Mouse (Mus musculus) kidney, embryonic 15.5 days (tissue): ENCODE results near the gene Olfr397. TPM values are rescaled to one million over a fixed set of nuclear protein-coding genes. Genes with fewer than 3 reads are reported as not detected.

Experiments
- ATAC-seq: fragments of 200-750 bp; cut with Nextera tagmentation; replicated peaks from 2 replicates; pipeline ENCODE4 v1.8.0; 2017; ENCODE audit warnings: moderate TSS enrichment; ENCODE audit not compliant: low FRiP score
- H3K27ac ChIP-seq: fragments of 300-500 bp; sonication (generic); 2 replicates; pipeline ENCODE4 v1.5.1; 2015; ENCODE audit warnings: mild to moderate bottlenecking, inconsistent platforms
- H3K27me3 ChIP-seq: fragments of 300-500 bp; sonication (generic); 2 replicates; pipeline ENCODE4 v1.6.1; 2015; ENCODE audit warnings: inconsistent platforms
- H3K36me3 ChIP-seq: fragments of 300-500 bp; sonication (generic); 2 replicates; pipeline ENCODE4 v1.6.1; 2015; ENCODE audit warnings: inconsistent platforms
- H3K4me1 ChIP-seq: fragments of 300-500 bp; sonication (generic); 2 replicates; pipeline ENCODE4 v1.6.1; 2015; ENCODE audit warnings: inconsistent platforms
- H3K4me2 ChIP-seq: fragments of 300-500 bp; sonication (generic); 2 replicates; pipeline ENCODE4 v1.6.1; 2015; ENCODE audit warnings: moderate library complexity, mild to moderate bottlenecking, inconsistent platforms
- H3K4me3 ChIP-seq: fragments of 300-500 bp; sonication (generic); replicated peaks from 2 replicates; pipeline ENCODE4 v1.5.1; 2015; ENCODE audit warnings: mild to moderate bottlenecking, inconsistent platforms
- H3K9ac ChIP-seq: fragments of 300-500 bp; sonication (generic); 2 replicates; pipeline ENCODE4 v1.6.1; 2015; ENCODE audit warnings: mild to moderate bottlenecking, inconsistent platforms
- H3K9me3 ChIP-seq: fragments of 300-500 bp; sonication (generic); replicated peaks from 2 replicates; pipeline ENCODE4 v1.6.1; 2016; ENCODE audit warnings: inconsistent platforms
- WGBS: fragments of 180-500 bp; shearing (Covaris S2); methylation state at CpG from one replicate; pipeline ENCODE4 v1.1.7; 2015; ENCODE audit warnings: mixed read lengths; 5-methylcytosine and 5-hydroxymethylcytosine counted together
- polyA plus RNA-seq: library from polyadenylated mRNA; unstranded; fragments of >200 nt; fragmentation: Nextera tagmentation; extraction: Ambion mirVana; gene quantifications from 2 replicates; pipeline ENCODE4 v1.2.1, GENCODE M21; 2015

The Olfr397 gene
- not detected in 2 replicates for polyA plus RNA-seq

GRCm38 (mm10) chr11:73960517-73960916, at the start of gene Olfr397:
Gene Olfr397, plus strand, starts transcription at chr11:73960817.
- Histone ChIP-seq H3K9me3 (no peaks in the 10 kb centered on the region), H3K9ac (no peak within 1 kb of the TSS), H3K36me3 (no peaks in the 10 kb centered on the region), H3K27me3 (no peaks in the 10 kb centered on the region), H3K4me3 (no peak within 1 kb of the TSS), H3K27ac (no peak within 1 kb of the TSS), H3K4me1 (no peaks in the 10 kb centered on the region), H3K4me2 (no peak within 1 kb of the TSS)
- ATAC-seq, result no peak
- WGBS, result 75% methylated on average over 1 of the region's 1 CpGs

DNA sequence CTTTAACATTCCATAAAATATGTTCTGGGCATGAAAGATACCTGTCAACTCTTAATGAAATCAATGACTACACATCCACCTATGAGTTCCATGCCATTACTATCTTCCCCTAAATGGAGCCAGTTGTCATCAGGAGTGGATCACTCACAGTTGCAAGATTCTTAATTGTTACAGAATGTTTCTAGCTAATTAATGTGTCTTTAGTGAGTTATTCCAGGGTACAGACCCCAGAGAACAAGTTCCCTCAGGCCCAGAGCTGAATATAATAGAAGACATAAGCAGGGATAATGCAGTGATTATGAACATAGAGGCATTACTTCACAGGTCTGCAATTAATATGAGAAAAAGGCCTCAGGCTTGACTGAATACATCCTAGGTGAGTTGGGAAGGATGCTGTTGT, 24.2 kb upstream of the Olfr397 start, which contains the start of gene Olfr23:
Olfr23 (plus strand) TSS at position 301 of the 400 bp plus-strand sequence.
- no peak for ATAC-seq
- Histone ChIP-seq H3K36me3 (no peaks in the 10 kb centered on the region), H3K4me2 (no peak within 1 kb of the TSS), H3K27ac (no peak within 1 kb of the TSS), H3K4me1 (no peaks in the 10 kb centered on the region), H3K27me3 (no peaks in the 10 kb centered on the region), H3K4me3 (no peak within 1 kb of the TSS), H3K9ac (no peak within 1 kb of the TSS), H3K9me3 (no peaks in the 10 kb centered on the region)

DNA sequence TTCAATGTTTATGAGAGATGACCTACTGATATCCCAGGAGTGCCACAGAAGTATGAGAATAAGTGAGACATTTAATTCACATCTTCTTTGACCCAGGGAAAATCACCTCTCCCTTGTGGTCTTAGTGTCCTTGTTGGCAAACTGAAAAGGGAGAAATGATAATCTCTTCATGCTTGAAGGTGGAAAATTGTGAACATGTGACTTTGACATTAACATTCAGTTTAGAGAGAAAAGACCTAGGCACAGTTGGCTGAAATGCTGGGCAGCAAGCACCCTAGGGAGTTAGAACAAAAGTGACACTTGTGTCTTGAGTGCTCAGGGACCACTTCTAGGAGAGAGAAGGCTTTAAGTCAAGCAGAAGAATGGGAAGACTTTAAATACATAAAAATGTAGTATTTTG, 29.7 kb downstream of the Olfr397 start, which contains the start of gene Olfr398:
Olfr398 (minus strand) TSS at position 101 of the 400 bp plus-strand sequence.
- no peaks in the 10 kb centered on the region for H3K27me3 ChIP-seq
- no peak for ATAC-seq
- no peak within 1 kb of the TSS for H3K27ac ChIP-seq
- no peak within 1 kb of the TSS for H3K4me3 ChIP-seq
- H3K9ac ChIP-seq, result no peak within 1 kb of the TSS
- H3K9me3 ChIP-seq, result peaks cover 3% of the 10 kb centered on the region; the same call in 1 of the 2 replicates
- no peak within 1 kb of the TSS for H3K4me2 ChIP-seq
- H3K36me3 ChIP-seq, result no peaks in the 10 kb centered on the region
- H3K4me1 ChIP-seq, result no peaks in the 10 kb centered on the region

DNA sequence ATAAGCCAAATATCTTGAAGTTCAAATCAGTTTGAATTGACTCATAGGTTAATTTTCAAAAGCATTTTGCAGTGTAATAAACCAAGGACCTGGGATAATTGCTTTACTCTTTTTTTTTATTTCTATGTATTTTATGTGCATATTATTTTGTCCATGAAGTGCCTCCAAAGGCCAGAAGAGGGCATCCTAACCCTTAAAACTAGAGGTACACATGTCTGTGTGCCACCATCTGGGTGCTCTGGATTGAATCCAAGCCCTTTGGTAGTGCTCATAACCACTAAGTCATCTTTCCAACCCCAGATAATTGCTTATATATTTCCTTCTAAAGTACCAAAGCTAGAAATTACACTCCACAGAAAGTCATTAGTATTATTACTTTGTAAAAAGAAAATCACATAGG, 32.5 kb downstream of the Olfr397 start:
- Histone ChIP-seq H3K27me3 (no peaks in the 10 kb centered on the region), H3K9me3 (peaks cover 3% of the 10 kb centered on the region; the same call in 1 of the 2 replicates), H3K4me1 (no peaks in the 10 kb centered on the region), H3K27ac (no peak overlapping the region), H3K9ac (no peak overlapping the region), H3K4me2 (no peak overlapping the region), H3K4me3 (no peak overlapping the region), H3K36me3 (no peaks in the 10 kb centered on the region)
- no peak for ATAC-seq

Other genes starting within 250 kb of the Olfr397 start
- gene Olfr389, start 180.1 kb upstream of the Olfr397 start, polyA plus RNA-seq, result not detected in 2 replicates
- not detected in 2 replicates for gene Olfr390, start 177.9 kb upstream of the Olfr397 start, polyA plus RNA-seq
- gene Olfr391-ps, start 157.8 kb upstream of the Olfr397 start, polyA plus RNA-seq, result not detected in 2 replicates
- not detected in 2 replicates for gene Olfr392, start 143.8 kb upstream of the Olfr397 start, polyA plus RNA-seq
- gene Olfr393, start 109.4 kb upstream of the Olfr397 start, polyA plus RNA-seq, result not detected in 2 replicates
- not detected in 2 replicates for gene Olfr394, start 70.0 kb upstream of the Olfr397 start, polyA plus RNA-seq
- not detected in 2 replicates for gene Olfr395, start 51.5 kb upstream of the Olfr397 start, polyA plus RNA-seq
- not detected in 2 replicates for gene Olfr23, start 24.1 kb upstream of the Olfr397 start, polyA plus RNA-seq
- not detected in 2 replicates for gene Olfr398, start 29.6 kb downstream of the Olfr397 start, polyA plus RNA-seq
- not detected in 2 replicates for gene Olfr139, start 95.7 kb downstream of the Olfr397 start, polyA plus RNA-seq
- gene Olfr399, start 95.8 kb downstream of the Olfr397 start, polyA plus RNA-seq, result not detected in 2 replicates
- gene Zfp616, start 109.1 kb downstream of the Olfr397 start, polyA plus RNA-seq, result 0.05 TPM in 1 of 2 replicates, not detected in the other
- not detected in 2 replicates for gene Olfr401, start 152.9 kb downstream of the Olfr397 start, polyA plus RNA-seq
- gene Olfr402, start 192.7 kb downstream of the Olfr397 start, polyA plus RNA-seq, result not detected in 2 replicates
- gene Olfr403, start 225.4 kb downstream of the Olfr397 start, polyA plus RNA-seq, result not detected in 2 replicates